Comparison of ENCODE assay signal across 17 mouse cellular contexts in genomic region chr10:99376430-99376829, GRCm38 (mm10).
DNase-seq lines count a peak whose midpoint lies in the region; ATAC-seq and TF ChIP-seq lines count a peak whose summit lies in the region.
"Had no signal": no experiment of that assay in that cellular context is flagged by ENCODE, and none has a peak within 500 bp of the region (broad histone marks: within the 10 kb centered on the region; RNA-seq: fewer than 3 reads in every experiment).

No protein-coding gene starts in this region.

- WGBS in forebrain, postnatal 0 days: 48% methylated on average over 8 of the region's 8 CpGs
- 76% methylated on average over 8 of the region's 8 CpGs for WGBS in forebrain, embryonic 12.5 days
- 61% methylated on average over 8 of the region's 8 CpGs for WGBS in midbrain, embryonic 11.5 days
- WGBS in midbrain, postnatal 0 days: 63% methylated on average over 8 of the region's 8 CpGs

- no peak overlapping the region for H3K9ac ChIP-seq in forebrain, postnatal 0 days
- no peak overlapping the region for H3K9ac ChIP-seq in forebrain, embryonic 12.5 days
- H3K9ac ChIP-seq in midbrain, embryonic 11.5 days (ENCODE audit: low read length): no peak overlapping the region
- no peak overlapping the region for H3K9ac ChIP-seq in midbrain, postnatal 0 days (replicated peaks; ENCODE audit: low read length, poor library complexity, severe bottlenecking)
- H3K9ac ChIP-seq: lung, embryonic 15.5 days had no signal

- H3K36me3 ChIP-seq in forebrain, postnatal 0 days (ENCODE audit: insufficient read depth): no peaks in the 10 kb centered on the region
- no peaks in the 10 kb centered on the region for H3K36me3 ChIP-seq in forebrain, embryonic 12.5 days (replicated peaks)
- no peaks in the 10 kb centered on the region for H3K36me3 ChIP-seq in midbrain, embryonic 11.5 days (ENCODE audit: control insufficient read depth, insufficient read depth, low read length)
- no peaks in the 10 kb centered on the region for H3K36me3 ChIP-seq in midbrain, postnatal 0 days (ENCODE audit: insufficient read depth, low read length)
- H3K36me3 ChIP-seq: limb, embryonic 10.5 days; lung, embryonic 15.5 days had no signal

- intact Hi-C loops in left cerebral cortex, adult 2 months (cut with DNase I): no loop called here
- intact Hi-C loops in left cerebral cortex, postnatal 4 days (cut with DNase I): no loop called here

- H3K27ac ChIP-seq in forebrain, postnatal 0 days (ENCODE audit: low read depth, low read length): no peak overlapping the region
- no peak overlapping the region for H3K27ac ChIP-seq in forebrain, embryonic 12.5 days
- H3K27ac ChIP-seq in left cerebral cortex, adult 2 months: 0 out of 2 replicates have a peak overlapping the region, but pooled peaks have one; percentile 11
- H3K27ac ChIP-seq in midbrain, embryonic 11.5 days (ENCODE audit: low read depth, low read length): no peak overlapping the region
- no peak overlapping the region for H3K27ac ChIP-seq in midbrain, postnatal 0 days (ENCODE audit: low read depth, low read length)
- 0 out of 2 replicates have a peak overlapping the region, but pooled peaks have one; percentile 18 for H3K27ac ChIP-seq in brown adipose tissue, adult 24 weeks (replicated peaks; ENCODE audit: low read depth, low read length)
- H3K27ac ChIP-seq: heart, adult 2 months; lung, embryonic 15.5 days had no signal

- H3K27me3 ChIP-seq in forebrain, postnatal 0 days (ENCODE audit: insufficient read depth, low read length): no peaks in the 10 kb centered on the region
- H3K27me3 ChIP-seq in forebrain, embryonic 12.5 days: no peaks in the 10 kb centered on the region
- no peaks in the 10 kb centered on the region for H3K27me3 ChIP-seq in midbrain, embryonic 11.5 days (ENCODE audit: control insufficient read depth, insufficient read depth, low read length)
- H3K27me3 ChIP-seq in midbrain, postnatal 0 days (ENCODE audit: insufficient read depth, low read length): no peaks in the 10 kb centered on the region
- H3K27me3 ChIP-seq: lung, embryonic 15.5 days had no signal

- ATAC-seq in forebrain, postnatal 0 days: peak; percentile 85
- no peak for ATAC-seq in forebrain, embryonic 12.5 days (ENCODE audit: low FRiP score)
- 0 out of 2 replicates have a peak, but pooled peaks have one; percentile 46 for ATAC-seq in midbrain, embryonic 11.5 days (ENCODE audit: low FRiP score)
- ATAC-seq in midbrain, postnatal 0 days (ENCODE audit: low FRiP score): no peak
- ATAC-seq: inflammation-experienced regulatory T-cells, adult 6 months had no signal

- no peak overlapping the region for H3K4me2 ChIP-seq in forebrain, postnatal 0 days (ENCODE audit: low read depth)
- no peak overlapping the region for H3K4me2 ChIP-seq in forebrain, embryonic 12.5 days
- no peak overlapping the region for H3K4me2 ChIP-seq in midbrain, embryonic 11.5 days
- no peak overlapping the region for H3K4me2 ChIP-seq in midbrain, postnatal 0 days (ENCODE audit: low read depth, low read length, poor library complexity, severe bottlenecking)
- H3K4me2 ChIP-seq: liver, embryonic 11.5 days; lung, embryonic 15.5 days had no signal

- no peak overlapping the region for H3K4me3 ChIP-seq in forebrain, postnatal 0 days (ENCODE audit: low read depth, low read length)
- no peak overlapping the region for H3K4me3 ChIP-seq in forebrain, embryonic 12.5 days (replicated peaks)
- H3K4me3 ChIP-seq in left cerebral cortex, adult 2 months: no peak overlapping the region
- H3K4me3 ChIP-seq in midbrain, embryonic 11.5 days (ENCODE audit: low read depth, low read length): no peak overlapping the region
- no peak overlapping the region for H3K4me3 ChIP-seq in midbrain, postnatal 0 days (ENCODE audit: low read depth, low read length)
- H3K4me3 ChIP-seq in brown adipose tissue, adult 24 weeks (ENCODE audit: insufficient read depth, low read depth, low read length): no peak overlapping the region
- H3K4me3 ChIP-seq: heart, adult 2 months; limb, embryonic 10.5 days; lung, embryonic 15.5 days had no signal

- no peaks in the 10 kb centered on the region for H3K9me3 ChIP-seq in forebrain, postnatal 0 days (ENCODE audit: low read length)
- H3K9me3 ChIP-seq in forebrain, embryonic 12.5 days: no peaks in the 10 kb centered on the region
- no peaks in the 10 kb centered on the region for H3K9me3 ChIP-seq in midbrain, embryonic 11.5 days (ENCODE audit: control insufficient read depth, low read length)
- no peaks in the 10 kb centered on the region for H3K9me3 ChIP-seq in midbrain, postnatal 0 days (ENCODE audit: low read length)
- H3K9me3 ChIP-seq: limb, embryonic 10.5 days; lung, embryonic 15.5 days had no signal

- peaks cover 9% of the 10 kb centered on the region; the same call in 1 of the 2 replicates for H3K4me1 ChIP-seq in forebrain, postnatal 0 days (ENCODE audit: insufficient read depth)
- no peaks in the 10 kb centered on the region for H3K4me1 ChIP-seq in forebrain, embryonic 12.5 days
- H3K4me1 ChIP-seq in midbrain, embryonic 11.5 days (ENCODE audit: control insufficient read depth, insufficient read depth, low read length): no peaks in the 10 kb centered on the region
- 0 out of 2 replicates have a peak, but pooled peaks cover 5% of the 10 kb centered on the region for H3K4me1 ChIP-seq in midbrain, postnatal 0 days (ENCODE audit: insufficient read depth, low read length)
- peaks cover 7% of the 10 kb centered on the region for H3K4me1 ChIP-seq in brown adipose tissue, adult 24 weeks (ENCODE audit: control insufficient read depth, insufficient read depth, insufficient read length, low read length)

- TF ChIP-seq CTCF in forebrain, postnatal 0 days (IDR thresholded peaks at IDR 0.05; ENCODE audit: low read depth): no peak
- no peak for TF ChIP-seq CTCF in left cerebral cortex, adult 2 months (IDR thresholded peaks at IDR 0.05)
- no peak for TF ChIP-seq CTCF in midbrain, postnatal 0 days (IDR thresholded peaks at IDR 0.05)

- DNase-seq in forebrain, postnatal 0 days: peak; percentile 65
- peak in 1 of 2 experiments; percentile 13 for DNase-seq in left cerebral cortex, adult 2 months (ENCODE audit: extremely low spot score in 1 of 2, low spot score in 2 of 2)
- no peak for DNase-seq in left cerebral cortex, postnatal 4 days
- DNase-seq in midbrain, embryonic 11.5 days (ENCODE audit: low spot score, missing footprints): no peak
- DNase-seq in midbrain, postnatal 0 days (ENCODE audit: low spot score): no peak
- no peak for DNase-seq in thymus, postnatal 25 days
- DNase-seq: adrenal gland, postnatal 10 days; cerebellum, postnatal 10 days; heart, adult 2 months; kidney, adult 8-10 months; thymus, adult 18-20 months had no signal

Comparison
In these comparisons a context has a peak if more than half of its experiments do, and no peak if none do; other contexts are left out.
1. ATAC-seq: peak in forebrain, postnatal 0 days (single experiment) and midbrain, embryonic 11.5 days (single experiment); none in forebrain, embryonic 12.5 days (single experiment) and midbrain, postnatal 0 days (single experiment).
2. H3K27ac ChIP-seq: peak in left cerebral cortex, adult 2 months (single experiment) and brown adipose tissue, adult 24 weeks (single experiment); none in forebrain, postnatal 0 days (single experiment), forebrain, embryonic 12.5 days (single experiment), midbrain, embryonic 11.5 days (single experiment) and midbrain, postnatal 0 days (single experiment).